Mouse (Mus musculus) heart, adult 9 months (tissue): ENCODE results near the gene Tctex1d1.

Experiments used
- DNase-seq, 2 experiments: peaks; one replicate each; pipeline ENCODE4 v3.0.0; 2022; ENCODE audit warnings: low spot score in 2 of 2

Tctex1d1 gene

GRCm38 (mm10) chr4:102978440-102978839 lies at the start of gene Tctex1d1:
Tctex1d1 (plus strand) TSS chr4:102978606.
- peak in 1 of 2 experiments; percentile 2 for DNase-seq

GRCm38 (mm10) chr4:102929491-102929890 lies 48.9 kb upstream of the Tctex1d1 start:
- no peak for DNase-seq

GRCm38 (mm10) chr4:102930679-102931078 lies 47.7 kb upstream of the Tctex1d1 start:
- DNase-seq, result peak in 1 of 2 experiments; percentile 1

- no peak for DNase-seq
Observed at GRCm38 (mm10) chr4:102940266-102940665, 38.1 kb upstream of the Tctex1d1 start.

GRCm38 (mm10) chr4:102940738-102941137 lies 37.7 kb upstream of the Tctex1d1 start:
- DNase-seq, result no peak

GRCm38 (mm10) chr4:102944325-102944724 lies 34.1 kb upstream of the Tctex1d1 start:
- no peak for DNase-seq

- DNase-seq, result no peak
Observed at GRCm38 (mm10) chr4:102952476-102952875, 25.9 kb upstream of the Tctex1d1 start.

GRCm38 (mm10) chr4:102955294-102955956 lies 23.0 kb upstream of the Tctex1d1 start:
- no peak for DNase-seq

- no peak for DNase-seq
Observed at GRCm38 (mm10) chr4:102959409-102959808, 19.0 kb upstream of the Tctex1d1 start.

GRCm38 (mm10) chr4:102964174-102964573 lies 14.2 kb upstream of the Tctex1d1 start:
- no peak for DNase-seq

GRCm38 (mm10) chr4:102967811-102968210 lies 10.6 kb upstream of the Tctex1d1 start:
- DNase-seq, result no peak

- no peak for DNase-seq
Observed at GRCm38 (mm10) chr4:102969599-102969998, 8.8 kb upstream of the Tctex1d1 start.

GRCm38 (mm10) chr4:102971159-102971558 lies 7.2 kb upstream of the Tctex1d1 start:
- no peak for DNase-seq

GRCm38 (mm10) chr4:102972071-102972470 lies 6.3 kb upstream of the Tctex1d1 start:
- DNase-seq, result no peak

GRCm38 (mm10) chr4:102974172-102974571 lies 4.2 kb upstream of the Tctex1d1 start:
- DNase-seq, result no peak

- DNase-seq, result no peak
Observed at GRCm38 (mm10) chr4:102976290-102977275, 1.8 kb upstream of the Tctex1d1 start.

GRCm38 (mm10) chr4:102977778-102978321 lies 556 bp upstream of the Tctex1d1 start:
- DNase-seq, result no peak

GRCm38 (mm10) chr4:102979385-102979784 lies 979 bp downstream of the Tctex1d1 start:
- no peak for DNase-seq

GRCm38 (mm10) chr4:102981709-102982108 lies 3.3 kb downstream of the Tctex1d1 start:
- DNase-seq, result no peak

- no peak for DNase-seq
Observed at GRCm38 (mm10) chr4:102986173-102986572, 7.8 kb downstream of the Tctex1d1 start.

- peak; percentile 13 to 25 for DNase-seq
Observed at GRCm38 (mm10) chr4:102986917-102987316, 8.5 kb downstream of the Tctex1d1 start.

GRCm38 (mm10) chr4:102987325-102987724 lies 8.9 kb downstream of the Tctex1d1 start:
- no peak for DNase-seq
